8 mouse cellular contexts compared by ENCODE assay signal in genomic region chr4:119492291-119492932, GRCm38 (mm10). TPM values are rescaled to one million over a fixed set of nuclear protein-coding genes. Genes with fewer than 3 reads are reported as not detected.
A peak's percentile ranks its signal among the peaks of the same experiment; 100 is the strongest.
DNase-seq lines count a peak whose midpoint lies in the region; ATAC-seq and TF ChIP-seq lines count a peak whose summit lies in the region.

Gene Rimkla, minus strand, starts transcription at chr4:119492628.

- under 1% methylated on average over 57 of the region's 77 CpGs for WGBS in embryonic facial prominence, embryonic 13.5 days
- WGBS in kidney, adult 2 months = 2% methylated on average over 77 of the region's 77 CpGs
- 0% methylated on average over 72 of the region's 77 CpGs for WGBS in limb, embryonic 12.5 days
- under 1% methylated on average over 59 of the region's 77 CpGs for WGBS in midbrain, embryonic 12.5 days

- peak; percentile 71; the same call in 1 of the 2 replicates for ATAC-seq in embryonic facial prominence, embryonic 13.5 days (ENCODE audit: insufficient number of reproducible peaks, insufficient read depth, low FRiP score, low TSS enrichment, low read depth)
- peak; percentile 86 for ATAC-seq in limb, embryonic 12.5 days (ENCODE audit: insufficient number of reproducible peaks, insufficient read depth, low FRiP score, low TSS enrichment, low read depth)
- ATAC-seq in midbrain, embryonic 12.5 days (ENCODE audit: low FRiP score, low read depth) = peak; percentile 93

- H3K4me3 ChIP-seq in bone marrow macrophage, adult 2 months (ENCODE audit: insufficient read depth, low read length) = peak within 1 kb of the TSS; percentile 64
- peak within 1 kb of the TSS; percentile 58 for H3K4me3 ChIP-seq in embryonic facial prominence, embryonic 13.5 days
- peak within 1 kb of the TSS; percentile 65 for H3K4me3 ChIP-seq in kidney, adult 2 months (ENCODE audit: insufficient read depth, low read depth, low read length)
- H3K4me3 ChIP-seq in limb, embryonic 12.5 days (replicated peaks) = peak within 1 kb of the TSS; percentile 60
- peak within 1 kb of the TSS; percentile 55 for H3K4me3 ChIP-seq in midbrain, embryonic 12.5 days

- H3K36me3 ChIP-seq in embryonic facial prominence, embryonic 13.5 days = no peaks in the 10 kb centered on the region
- H3K36me3 ChIP-seq in kidney, adult 2 months (ENCODE audit: control insufficient read depth, insufficient read depth, low read length) = no peaks in the 10 kb centered on the region
- H3K36me3 ChIP-seq in limb, embryonic 12.5 days = no peaks in the 10 kb centered on the region
- no peaks in the 10 kb centered on the region for H3K36me3 ChIP-seq in midbrain, embryonic 12.5 days

- TF ChIP-seq CTCF in bone marrow macrophage, adult 2 months (IDR thresholded peaks at IDR 0.05; ENCODE audit: low read depth, low read length) = no peak
- TF ChIP-seq CTCF in kidney, adult 2 months (conservative IDR thresholded peaks at IDR 0.05; ENCODE audit: insufficient read depth, insufficient read length, low read depth, low read length) = no peak

- no peaks in the 10 kb centered on the region; the same call in 1 of the 2 replicates for H3K4me1 ChIP-seq in bone marrow macrophage, adult 2 months (ENCODE audit: control insufficient read depth, insufficient read depth, low read length)
- H3K4me1 ChIP-seq in embryonic facial prominence, embryonic 13.5 days = no peaks in the 10 kb centered on the region
- H3K4me1 ChIP-seq in kidney, adult 2 months (ENCODE audit: control insufficient read depth, insufficient read depth, low read length) = no peaks in the 10 kb centered on the region
- no peaks in the 10 kb centered on the region for H3K4me1 ChIP-seq in limb, embryonic 12.5 days (replicated peaks)
- H3K4me1 ChIP-seq in midbrain, embryonic 12.5 days = peaks cover 3% of the 10 kb centered on the region; the same call in 1 of the 2 replicates

- peak within 1 kb of the TSS; percentile 61 for H3K9ac ChIP-seq in embryonic facial prominence, embryonic 13.5 days
- H3K9ac ChIP-seq in limb, embryonic 12.5 days (replicated peaks) = peak within 1 kb of the TSS; percentile 57
- H3K9ac ChIP-seq in midbrain, embryonic 12.5 days (replicated peaks) = peak within 1 kb of the TSS; percentile 70

- H3K9me3 ChIP-seq in embryonic facial prominence, embryonic 13.5 days = 0 out of 2 replicates have a peak, but pooled peaks cover 2% of the 10 kb centered on the region
- H3K9me3 ChIP-seq in limb, embryonic 12.5 days = 0 out of 2 replicates have a peak, but pooled peaks cover 3% of the 10 kb centered on the region
- H3K9me3 ChIP-seq in midbrain, embryonic 12.5 days = no peaks in the 10 kb centered on the region

- TF ChIP-seq POLR2A in bone marrow macrophage, adult 2 months (IDR thresholded peaks at IDR 0.05; ENCODE audit: borderline replicate concordance, low read depth, low read length) = no peak
- no peak for TF ChIP-seq POLR2A in kidney, adult 2 months (IDR thresholded peaks at IDR 0.05; ENCODE audit: low read depth, low read length)

- H3K27me3 ChIP-seq in embryonic facial prominence, embryonic 13.5 days = peaks cover 50% of the 10 kb centered on the region
- no peaks in the 10 kb centered on the region for H3K27me3 ChIP-seq in kidney, adult 2 months (replicated peaks; ENCODE audit: control insufficient read depth, insufficient read depth, low read length)
- H3K27me3 ChIP-seq in limb, embryonic 12.5 days = peaks cover 34% of the 10 kb centered on the region
- peaks cover 22% of the 10 kb centered on the region for H3K27me3 ChIP-seq in midbrain, embryonic 12.5 days

- H3K4me2 ChIP-seq in embryonic facial prominence, embryonic 13.5 days = peak within 1 kb of the TSS; percentile 89
- peak within 1 kb of the TSS; percentile 94 for H3K4me2 ChIP-seq in limb, embryonic 12.5 days
- H3K4me2 ChIP-seq in midbrain, embryonic 12.5 days (replicated peaks) = peak within 1 kb of the TSS; percentile 81

- DNase-seq in heart, adult 8-10 months (ENCODE audit: low spot score) = peak; percentile 15
- DNase-seq in kidney, adult 2 months = peak; percentile 72
- DNase-seq in spleen, adult 18-20 months = peak; percentile 13 to 41
- no peak for DNase-seq in adipocyte (ENCODE audit: low spot score)

- no peak within 1 kb of the TSS for H3K27ac ChIP-seq in bone marrow macrophage, adult 2 months (ENCODE audit: insufficient read depth, low read depth, low read length)
- H3K27ac ChIP-seq in embryonic facial prominence, embryonic 13.5 days = no peak within 1 kb of the TSS
- no peak within 1 kb of the TSS for H3K27ac ChIP-seq in kidney, adult 2 months (ENCODE audit: insufficient read depth, low read depth, low read length)
- no peak within 1 kb of the TSS for H3K27ac ChIP-seq in limb, embryonic 12.5 days
- peak within 1 kb of the TSS; percentile 75 for H3K27ac ChIP-seq in midbrain, embryonic 12.5 days (replicated peaks)

RNA-seq across cellular contexts. Expression of gene Rimkla, which starts in this region (rescaled TPM):
- polyA plus RNA-seq in bone marrow macrophage, adult 2 months (2012; ENCODE audit: insufficient read depth, insufficient read length, missing spikeins) = not detected in 2 replicates
- 0.61 and 1.2 TPM in 2 replicates for polyA plus RNA-seq in embryonic facial prominence, embryonic 13.5 days (2015; fragmentation: Nextera tagmentation; extraction: Ambion mirVana)
- total RNA-seq in heart, adult 8-10 months (2022) = 1 to 10 TPM in 1 of 4 experiments, under 1 TPM in 3; 0.38 to 1.1 (median 0.72) TPM
- 0.52 and 0.58 TPM in 2 replicates for polyA plus RNA-seq in kidney, adult 2 months (2012; rRNA removed)
- 1.0 and 1.1 TPM in 2 replicates for polyA plus RNA-seq in limb, embryonic 12.5 days (2016; fragmentation: Nextera tagmentation; extraction: Ambion mirVana)
- polyA plus RNA-seq in midbrain, embryonic 12.5 days (2016; fragmentation: Nextera tagmentation; extraction: Ambion mirVana) = 8.9 and 9.3 TPM in 2 replicates

Comparison
In these comparisons a context has a peak if more than half of its experiments do, and no peak if none do; other contexts are left out.
1. Peak in DNase-seq and H3K4me3 ChIP-seq in kidney, adult 2 months; RNA of the gene not detected or under 1 TPM.